Mouse (Mus musculus): ENCODE measurements around the gene Litaf.

Litaf gene

DNA sequence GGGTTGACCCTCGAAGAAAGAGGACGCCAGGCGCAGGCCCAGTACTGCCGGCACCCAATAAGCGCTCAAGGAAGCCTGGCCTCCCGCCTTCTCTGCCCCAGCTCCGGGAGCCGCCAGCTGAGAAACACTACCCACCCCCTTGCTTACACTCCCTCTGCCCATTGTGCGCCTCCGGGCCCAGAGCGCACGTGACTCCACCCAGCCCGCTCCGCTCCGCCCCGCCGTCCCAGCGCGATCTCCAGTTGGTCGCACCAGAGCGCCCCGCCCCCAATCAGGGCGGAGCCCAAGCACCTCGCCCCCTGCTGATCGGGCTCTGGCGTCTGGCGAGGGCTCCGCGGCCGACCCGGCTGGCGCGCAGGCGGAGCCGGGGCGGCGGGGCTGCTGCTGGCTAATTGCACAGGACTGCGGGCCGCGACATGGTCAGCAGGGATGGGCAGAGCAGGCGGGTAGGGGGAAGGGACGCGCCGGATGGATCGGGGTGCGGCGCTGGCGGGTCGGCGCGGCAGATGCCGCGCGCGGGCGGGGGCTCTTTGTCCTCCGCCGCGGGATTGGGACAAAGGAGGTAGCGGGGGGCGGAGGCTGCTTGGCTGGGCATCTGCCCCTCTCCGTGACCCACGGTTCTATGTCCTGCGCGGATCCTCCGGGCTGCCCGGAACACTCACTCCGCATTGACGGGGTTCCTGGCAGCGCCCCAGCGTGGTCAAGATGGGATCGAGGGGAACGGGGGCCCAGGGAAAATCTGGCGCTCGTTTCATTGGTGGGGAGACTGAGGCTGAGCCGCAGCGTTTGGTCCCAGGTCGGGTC lies at the start of gene Litaf:
Litaf (minus strand) TSS at position 129 of the 804 bp plus-strand sequence.
- DNase-seq (ENCODE audit: low read depth, low spot score) = peak; percentile 89

- DNase-seq (ENCODE audit: low read depth, low spot score) = no peak
These were observed 43.3 kb upstream of the Litaf start for GRCm38 (mm10) chr16:11109198-11109740.

DNA sequence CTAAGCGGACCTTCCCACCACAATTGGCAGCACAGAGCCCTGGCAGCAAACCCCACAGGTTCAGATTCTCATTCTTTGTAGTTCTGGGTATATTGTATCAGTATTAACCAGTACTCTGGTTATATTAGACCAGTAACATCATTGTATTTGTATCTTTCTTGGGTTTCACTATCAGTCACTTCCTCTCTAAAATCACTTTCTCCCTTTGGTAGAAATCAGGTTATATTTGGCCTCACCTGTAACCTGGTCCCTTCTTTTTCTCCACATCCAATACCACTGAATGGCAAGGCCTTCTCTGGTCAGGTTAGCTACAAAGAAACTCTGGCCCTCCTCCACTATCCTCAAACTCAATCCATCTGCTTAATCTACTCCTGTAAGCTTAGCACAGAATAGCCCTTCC lies 38.9 kb upstream of the Litaf start:
- no peak for DNase-seq (ENCODE audit: low read depth, low spot score)

GRCm38 (mm10) chr16:11097301-11097700 lies 31.3 kb upstream of the Litaf start:
- DNase-seq (ENCODE audit: low read depth, low spot score) = no peak

- DNase-seq (ENCODE audit: low read depth, low spot score) = no peak
These were observed 27.9 kb upstream of the Litaf start for GRCm38 (mm10) chr16:11093717-11094386.

DNA sequence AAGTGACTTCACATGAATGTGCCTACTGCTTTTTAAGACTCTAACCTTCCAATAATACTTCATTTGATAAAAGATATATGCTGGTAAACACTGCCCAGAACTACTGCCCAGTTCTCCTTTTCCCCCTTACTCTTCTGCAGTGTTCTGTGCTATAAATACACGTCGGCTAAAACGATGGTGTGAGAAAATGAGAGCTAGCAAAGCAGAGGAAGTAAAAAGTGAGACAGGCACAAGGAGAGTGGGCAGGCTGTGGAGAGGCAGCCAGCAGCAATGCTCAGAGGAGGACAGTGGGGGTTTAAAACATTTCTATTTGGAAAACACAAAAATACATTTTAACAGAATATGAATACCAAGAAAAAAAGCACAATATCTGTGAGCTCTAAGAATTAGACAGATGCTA lies 26.6 kb upstream of the Litaf start:
- no peak for DNase-seq (ENCODE audit: low read depth, low spot score)

- no peak for DNase-seq (ENCODE audit: low read depth, low spot score)
These were observed 26.1 kb upstream of the Litaf start for GRCm38 (mm10) chr16:11092061-11092460.

- DNase-seq (ENCODE audit: low read depth, low spot score) = no peak
These were observed 25.0 kb upstream of the Litaf start for GRCm38 (mm10) chr16:11090836-11091570.

DNA sequence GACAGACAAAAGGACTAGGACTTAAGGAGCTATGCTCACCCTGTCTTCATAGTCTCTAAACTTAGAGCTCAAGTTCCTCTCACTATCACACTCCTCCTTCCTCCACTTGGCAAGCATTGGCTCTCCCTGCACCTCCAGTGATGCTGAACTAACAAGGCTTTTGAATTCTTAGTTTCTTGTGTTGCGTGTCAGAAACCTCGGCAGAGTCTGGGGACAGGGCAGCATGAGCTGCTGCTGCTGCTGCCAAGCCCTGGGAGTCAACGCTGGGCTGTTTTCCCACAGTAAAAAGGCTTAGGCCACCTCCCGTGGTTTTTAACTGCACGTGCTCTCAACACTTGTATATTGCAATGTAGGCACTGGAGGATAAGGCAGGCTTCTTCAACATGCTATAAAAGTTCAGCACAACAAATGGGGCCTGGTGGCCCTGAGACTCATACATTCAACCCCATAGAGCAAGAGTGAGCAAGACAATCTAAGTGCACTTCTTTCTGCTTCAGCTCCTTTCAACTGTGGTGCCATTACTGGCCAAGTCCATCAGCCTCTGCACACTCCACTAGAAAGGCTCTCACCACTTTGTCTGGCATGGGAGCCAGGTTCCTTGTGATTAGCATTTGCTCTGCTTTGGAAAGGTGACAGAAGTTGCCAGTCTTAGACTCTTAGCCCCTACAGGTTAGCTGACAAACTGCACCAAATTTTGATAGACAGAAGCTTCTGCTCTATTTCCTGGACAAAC lies 21.1 kb upstream of the Litaf start:
- no peak for DNase-seq (ENCODE audit: low read depth, low spot score)

DNA sequence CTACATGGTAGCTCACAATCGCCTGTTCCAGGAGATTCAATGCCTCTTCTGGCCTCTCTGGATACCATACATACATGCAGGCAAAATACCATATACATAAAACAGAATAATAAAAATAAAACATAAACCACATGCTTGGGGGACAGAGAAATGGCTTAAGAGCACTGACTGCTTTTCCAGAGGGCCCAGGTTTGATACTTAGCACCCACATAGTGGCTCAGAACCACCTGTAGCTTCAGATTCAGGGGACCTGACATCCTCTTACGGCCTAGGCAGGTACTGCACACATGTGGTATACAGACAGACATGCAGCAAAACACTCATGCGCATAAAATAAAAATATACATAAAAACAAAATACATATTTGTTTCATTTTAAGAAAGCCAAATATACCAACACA lies 20.3 kb upstream of the Litaf start:
- no peak for DNase-seq (ENCODE audit: low read depth, low spot score)

DNA sequence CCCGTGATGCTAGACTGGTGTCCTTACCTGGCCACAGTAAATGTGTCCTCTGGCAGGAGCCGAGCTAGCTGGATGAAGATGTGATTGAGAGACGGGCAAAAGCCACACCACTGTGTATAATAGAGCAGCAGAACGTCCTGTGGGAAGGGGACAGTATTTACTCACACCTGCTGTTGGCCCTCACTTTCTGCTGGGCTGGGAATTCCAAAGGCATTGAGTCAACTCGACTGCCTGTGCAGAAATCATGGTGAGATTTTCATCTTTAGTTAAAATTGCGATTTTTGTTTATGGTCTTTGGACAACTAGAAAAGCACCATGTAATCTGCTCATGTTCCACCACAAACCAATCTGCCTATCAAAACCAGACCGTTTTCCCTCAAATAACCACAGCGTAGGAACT lies 18.2 kb upstream of the Litaf start:
- no peak for DNase-seq (ENCODE audit: low read depth, low spot score)

DNA sequence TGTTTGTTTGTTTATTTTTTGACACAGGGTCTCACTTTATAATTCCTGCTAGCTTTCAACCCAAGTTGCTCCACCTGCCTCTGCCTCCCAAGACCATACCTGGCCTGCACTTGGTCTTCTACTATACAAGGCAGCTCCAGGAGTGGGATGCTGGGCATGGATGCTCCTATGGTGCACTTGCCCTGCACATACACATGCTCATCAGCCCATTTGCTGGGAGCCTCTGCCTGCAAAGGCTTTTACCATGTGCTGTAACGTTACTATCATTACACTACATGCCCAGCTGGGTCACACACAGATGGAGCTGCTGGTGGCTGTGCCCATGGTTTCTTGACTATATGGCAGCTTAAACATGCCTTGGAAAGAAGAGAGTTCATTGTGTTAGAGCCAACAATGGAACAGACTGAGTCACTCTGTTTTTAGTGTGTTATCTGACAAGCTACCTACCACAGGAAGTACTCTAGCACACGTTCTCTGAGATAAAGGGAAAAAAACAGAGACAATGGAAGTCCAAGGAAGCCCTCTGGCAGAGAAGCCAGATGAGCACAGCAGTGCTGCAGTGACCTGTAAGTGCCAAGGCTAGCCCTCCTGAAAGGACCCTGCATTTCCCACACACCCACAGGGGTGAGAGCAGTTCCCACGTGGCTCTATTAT lies 12.4 kb upstream of the Litaf start:
- no peak for DNase-seq (ENCODE audit: low read depth, low spot score)

DNA sequence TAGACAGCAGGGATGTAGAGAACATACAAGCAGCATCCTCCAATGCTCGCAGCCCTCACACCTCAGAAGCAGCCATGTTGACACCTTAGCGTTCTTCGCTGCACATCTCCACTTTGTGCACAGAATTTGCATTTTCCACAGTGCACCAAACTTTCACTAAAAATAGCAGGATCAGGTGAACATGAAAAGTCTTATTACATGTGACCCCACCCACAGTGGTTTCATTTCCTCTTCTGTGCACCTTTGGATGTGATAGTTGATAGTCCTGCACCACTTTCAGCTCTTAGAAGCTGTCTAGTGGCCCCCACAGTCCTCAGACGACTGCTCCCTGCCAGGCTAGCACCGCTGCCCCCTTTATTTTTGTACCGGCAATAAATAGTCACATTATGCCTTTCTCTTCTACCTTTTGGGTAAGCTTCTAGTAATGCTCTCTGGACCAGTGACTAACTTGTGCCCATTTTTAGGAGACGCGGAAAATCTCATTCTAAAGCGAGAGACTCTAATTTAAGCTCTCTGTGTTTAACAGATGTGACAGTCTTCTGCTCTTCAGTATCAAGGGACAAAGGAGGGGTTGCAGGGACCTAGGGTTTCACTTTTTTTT lies 11.7 kb upstream of the Litaf start:
- no peak for DNase-seq (ENCODE audit: low read depth, low spot score)

- no peak for DNase-seq (ENCODE audit: low read depth, low spot score)
These were observed 7.1 kb upstream of the Litaf start for GRCm38 (mm10) chr16:11073060-11073459.

DNA sequence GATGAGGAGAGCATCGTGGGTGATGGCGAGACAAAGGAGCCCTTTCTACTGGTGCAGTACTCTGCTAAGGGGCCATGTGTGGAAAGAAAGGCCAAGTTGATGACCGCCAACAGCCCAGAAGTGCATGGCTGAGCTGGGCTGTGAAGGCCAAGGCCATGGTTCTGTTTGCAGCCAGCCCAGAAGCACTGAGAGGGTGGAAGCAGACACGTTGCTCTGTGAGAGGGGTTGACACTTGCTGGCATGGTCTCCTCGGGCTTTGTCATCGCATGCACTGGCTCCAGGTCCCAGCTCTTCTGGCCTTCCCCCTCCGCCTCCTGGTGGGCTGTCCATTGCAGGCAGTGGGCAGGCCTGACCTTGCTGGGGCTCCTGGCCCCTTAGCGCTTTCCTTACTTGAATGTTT lies 6.5 kb upstream of the Litaf start:
- DNase-seq (ENCODE audit: low read depth, low spot score) = no peak

DNA sequence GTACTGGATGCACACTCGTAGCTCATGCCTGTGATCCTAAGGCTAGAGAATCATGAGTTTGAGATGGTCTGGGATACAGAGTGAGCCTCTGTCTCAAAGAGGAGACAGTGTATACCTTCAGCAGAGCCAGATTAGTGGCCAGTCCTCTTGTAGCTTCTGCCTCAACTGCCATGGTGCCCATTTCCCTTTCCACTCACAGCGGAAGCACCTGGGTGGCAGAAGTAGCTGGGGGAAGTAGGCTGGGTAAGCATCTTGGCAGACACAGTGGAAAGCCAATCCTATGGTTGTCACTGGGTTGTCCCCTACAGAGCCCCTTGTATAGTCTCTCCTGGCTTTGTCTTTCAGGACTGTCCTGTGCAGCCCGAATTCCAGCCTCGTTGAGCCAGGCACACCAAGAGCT lies 5.9 kb upstream of the Litaf start:
- no peak for DNase-seq (ENCODE audit: low read depth, low spot score)

GRCm38 (mm10) chr16:11071176-11071575 lies 5.2 kb upstream of the Litaf start:
- no peak for DNase-seq (ENCODE audit: low read depth, low spot score)

DNA sequence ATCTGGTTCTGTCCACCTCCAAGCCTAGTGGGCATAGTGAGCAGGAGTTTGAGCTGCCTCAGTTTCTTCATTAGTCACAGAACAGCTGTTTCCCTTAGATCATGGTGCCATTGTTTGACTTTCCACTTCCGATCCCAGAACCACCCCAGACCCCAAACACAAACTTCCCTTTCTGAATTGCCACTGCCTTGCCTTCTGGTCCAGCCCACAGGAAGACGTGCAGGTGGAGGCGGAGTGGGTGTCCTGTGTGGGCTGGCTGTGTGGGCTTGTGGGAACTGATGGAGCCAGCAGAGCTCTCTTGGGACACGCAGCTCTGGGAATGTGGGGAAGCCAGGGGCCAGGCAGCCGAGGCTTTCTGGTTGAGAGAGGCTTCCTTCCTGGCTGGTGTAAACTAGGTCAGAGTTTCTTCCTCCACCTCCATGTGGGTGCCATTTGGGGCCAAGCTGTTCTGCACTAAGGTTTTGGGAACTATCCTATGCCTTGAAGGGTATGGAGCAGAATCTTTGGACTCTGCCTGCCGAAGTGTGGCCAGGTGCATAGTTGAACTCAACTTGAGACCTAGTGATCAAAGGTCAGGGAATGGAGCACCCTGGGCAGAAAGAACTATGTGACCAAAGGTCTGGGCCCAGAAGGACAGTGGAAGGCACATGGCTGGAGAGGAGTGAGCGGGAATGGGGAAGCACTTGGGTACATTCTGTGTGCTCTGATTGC lies 3.9 kb upstream of the Litaf start:
- no peak for DNase-seq (ENCODE audit: low read depth, low spot score)

GRCm38 (mm10) chr16:11069271-11069670 lies 3.3 kb upstream of the Litaf start:
- DNase-seq (ENCODE audit: low read depth, low spot score) = no peak

DNA sequence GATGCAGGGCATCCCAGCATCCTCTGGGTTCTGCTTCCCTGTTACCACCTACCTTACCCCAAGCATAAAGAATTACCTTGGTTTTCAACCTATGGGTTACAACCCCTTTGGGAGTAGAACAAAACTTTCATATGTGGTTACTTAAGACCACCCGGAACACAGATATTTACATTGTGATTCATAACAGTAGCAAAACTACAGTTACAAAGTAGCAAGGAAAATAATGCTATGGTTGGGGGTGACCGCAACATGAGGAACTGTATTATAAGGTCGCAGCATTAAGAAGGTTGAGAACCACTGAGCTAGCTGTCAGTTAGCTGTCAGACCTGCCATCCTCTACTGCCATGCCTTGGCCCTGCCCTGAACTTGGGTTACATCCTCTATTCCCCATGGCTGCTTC lies 2.7 kb upstream of the Litaf start:
- DNase-seq (ENCODE audit: low read depth, low spot score) = no peak
